Mouse (Mus musculus) MEL (cell line): ENCODE measurements around the gene Gipc1.

Source experiments
- CHD1 ChIP-seq: IDR thresholded peaks from 2 replicates; pipeline ENCODE4 v1.6.1; 2012; ENCODE audit warnings: low read depth, mild to moderate bottlenecking, inconsistent platforms, low read length, improper control_type of control experiment
- CTCF ChIP-seq, 3 experiments: IDR thresholded peaks in 2 of 3; conservative IDR thresholded peaks in 1 of 3; 2 replicates each; pipeline ENCODE4 v1.5.1; 2011 to 2012; ENCODE audit warnings: low read length in 3 of 3, low read depth in 2 of 3, mild to moderate bottlenecking in 2 of 3, improper control_type of control experiment in 1 of 3, inconsistent platforms in 1 of 3, mixed read lengths in 1 of 3, moderate library complexity in 1 of 3; ENCODE audit not compliant: control insufficient read depth in 1 of 3, insufficient read depth in 1 of 3, poor library complexity in 1 of 3, severe bottlenecking in 1 of 3
- E2F4 ChIP-seq: IDR thresholded peaks from 2 replicates; pipeline ENCODE4 v1.6.1; 2011; ENCODE audit warnings: low read depth, low read length, improper control_type of control experiment, borderline replicate concordance
- EP300 ChIP-seq, 2 experiments: IDR thresholded peaks; 2 replicates each; pipeline ENCODE4 v1.6.1; 2011; ENCODE audit warnings: improper control_type of control experiment in 2 of 2, low read length in 2 of 2, low read depth in 1 of 2, mild to moderate bottlenecking in 1 of 2
- GATA1 ChIP-seq: IDR thresholded peaks from 2 replicates; pipeline ENCODE4 v1.6.1; 2011; ENCODE audit warnings: low read depth, low read length, improper control_type of control experiment
- JUND ChIP-seq: IDR thresholded peaks from 2 replicates; pipeline ENCODE4 v1.6.1; 2011; ENCODE audit warnings: low read depth, mild to moderate bottlenecking, improper control_type of control experiment, low read length
- MXI1 ChIP-seq: IDR thresholded peaks from 2 replicates; pipeline ENCODE4 v1.6.1; 2011; ENCODE audit warnings: mild to moderate bottlenecking, low read depth, low read length, improper control_type of control experiment
- POLR2A ChIP-seq, 2 experiments: IDR thresholded peaks; 2 replicates each; pipeline ENCODE4 v1.6.1; 2011 to 2012; ENCODE audit warnings: low read length in 2 of 2, mild to moderate bottlenecking in 2 of 2, control low read depth in 1 of 2, improper control_type of control experiment in 1 of 2, low read depth in 1 of 2, moderate library complexity in 1 of 2; ENCODE audit not compliant: control insufficient read depth in 1 of 2, insufficient read depth in 1 of 2, poor library complexity in 1 of 2
- SIN3A ChIP-seq: IDR thresholded peaks from 2 replicates; pipeline ENCODE4 v1.6.1; 2012; ENCODE audit warnings: low read length, improper control_type of control experiment, inconsistent platforms
- TBP ChIP-seq: IDR thresholded peaks from 2 replicates; pipeline ENCODE4 v1.8.0; 2011; ENCODE audit warnings: low read depth, low read length, improper control_type of control experiment
- UBTF ChIP-seq: IDR thresholded peaks from 2 replicates; pipeline ENCODE4 v1.6.1; 2012; ENCODE audit warnings: low read depth, mild to moderate bottlenecking, inconsistent platforms, low read length, improper control_type of control experiment, moderate library complexity, borderline replicate concordance; ENCODE audit not compliant: insufficient read depth

DNA sequence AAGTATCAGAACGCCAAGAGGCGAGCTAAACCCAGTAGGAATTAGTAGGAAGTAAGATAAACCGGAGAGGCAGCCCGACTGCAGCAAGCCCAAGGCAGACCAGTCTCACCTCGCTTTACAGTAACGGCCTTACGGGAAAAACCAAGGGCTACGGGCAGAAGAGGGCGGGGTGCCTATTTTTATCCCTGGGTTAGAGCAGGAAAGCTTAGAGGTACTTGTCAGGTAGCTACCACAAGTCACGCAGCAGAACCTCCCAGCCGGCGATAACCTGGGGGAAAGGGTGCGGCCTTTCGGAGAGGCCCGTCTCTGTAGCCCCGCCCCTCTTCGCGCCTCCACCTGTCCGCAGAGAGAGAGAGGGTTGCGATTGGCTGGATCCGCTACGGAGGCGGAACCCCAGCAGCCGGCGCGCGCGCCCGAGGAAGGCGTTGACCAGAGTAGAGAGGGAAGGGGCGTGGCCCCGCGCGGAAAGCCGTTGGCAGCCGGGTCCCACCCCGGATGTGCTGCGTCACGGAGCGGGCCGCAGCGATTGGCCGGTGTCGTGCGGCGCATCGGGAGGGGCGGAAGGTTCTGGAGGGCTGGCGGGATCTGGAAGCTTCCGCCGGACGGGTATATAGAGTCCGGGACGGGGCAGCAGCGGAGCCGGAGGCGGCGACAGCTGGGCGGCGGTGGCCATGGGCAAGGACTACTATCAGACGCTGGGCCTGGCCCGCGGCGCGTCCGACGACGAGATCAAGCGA, 44.6 kb upstream of the Gipc1 start, which contains the start of the genes Tecr and Dnajb1:
- no peak for TF ChIP-seq JUND
- TF ChIP-seq EP300 (IDR thresholded peaks at IDR 0.05; ENCODE audit: low read depth in 1 of 2, low read length in 2 of 2), result peak in 1 of 2 experiments; percentile 58; a peak in 1 of 4 replicates
- no peak for TF ChIP-seq CTCF (IDR thresholded peaks at IDR 0.05 in 2 of 3, conservative IDR thresholded peaks at IDR 0.05 in 1 of 3; ENCODE audit: control insufficient read depth in 1 of 3, insufficient read depth in 1 of 3, low read depth in 2 of 3, low read length in 3 of 3, poor library complexity in 1 of 3, severe bottlenecking in 1 of 3)
- peak; percentile 66; the same call in 1 of the 2 replicates for TF ChIP-seq E2F4
- TF ChIP-seq POLR2A (IDR thresholded peaks at IDR 0.05; ENCODE audit: control insufficient read depth in 1 of 2, insufficient read depth in 1 of 2, low read depth in 1 of 2, low read length in 2 of 2, poor library complexity in 1 of 2), result peak; percentile 96 to 97
- no peak for TF ChIP-seq CHD1
- TF ChIP-seq SIN3A, result peak; percentile 40
- TF ChIP-seq TBP, result peak; percentile 69
- peak; percentile 71; the same call in 1 of the 2 replicates for TF ChIP-seq MXI1
- TF ChIP-seq GATA1, result 0 out of 2 replicates have a peak, but pooled peaks have one; percentile 2
- no peak for TF ChIP-seq UBTF
